Mouse (Mus musculus) heart, postnatal 0 days (tissue): ENCODE results near the gene Gm11634. TPM values are rescaled to one million over a fixed set of nuclear protein-coding genes. Genes with fewer than 3 reads are reported as not detected.

Experiments used
- ATAC-seq: fragments of 200-750 bp; cut with Nextera tagmentation; 2 replicates; pipeline ENCODE4 v1.8.0; 2017; ENCODE audit warnings: low read depth, moderate number of reproducible peaks, moderate library complexity; ENCODE audit not compliant: insufficient read depth
- DNase-seq: peaks from one replicate; pipeline ENCODE4 v3.0.0-alpha.2; 2016; ENCODE audit warnings: low spot score
- H3K27ac ChIP-seq: fragments of 300-500 bp; sonication (generic); 2 replicates; pipeline ENCODE4 v1.5.1; 2014; ENCODE audit warnings: low read depth, mild to moderate bottlenecking
- H3K27me3 ChIP-seq: fragments of 300-500 bp; sonication (generic); 2 replicates; pipeline ENCODE4 v1.6.1; 2014; ENCODE audit warnings: low read length, mixed read lengths; ENCODE audit not compliant: control insufficient read depth, insufficient read depth
- H3K36me3 ChIP-seq: fragments of 300-500 bp; sonication (generic); replicated peaks from 2 replicates; pipeline ENCODE4 v1.6.1; 2014; ENCODE audit warnings: low read length, mixed read lengths; ENCODE audit not compliant: control insufficient read depth, insufficient read depth
- H3K4me1 ChIP-seq: fragments of 300-500 bp; sonication (generic); 2 replicates; pipeline ENCODE4 v1.6.1; 2014; ENCODE audit warnings: antibody characterized with exemption; ENCODE audit not compliant: control insufficient read depth, insufficient read depth
- H3K4me2 ChIP-seq: fragments of 300-500 bp; sonication (generic); 2 replicates; pipeline ENCODE4 v1.6.1; 2014; ENCODE audit warnings: low read depth, mild to moderate bottlenecking, low read length, moderate library complexity
- H3K4me3 ChIP-seq: fragments of 300-500 bp; sonication (generic); 2 replicates; pipeline ENCODE4 v1.5.1; 2014; ENCODE audit warnings: low read depth, low read length
- H3K9ac ChIP-seq: fragments of 300-500 bp; sonication (generic); replicated peaks from 2 replicates; pipeline ENCODE4 v1.6.1; 2014; ENCODE audit warnings: low read depth, low read length, mixed read lengths
- H3K9me3 ChIP-seq: fragments of 300-500 bp; sonication (generic); replicated peaks from 2 replicates; pipeline ENCODE4 v1.6.1; 2016; ENCODE audit warnings: low read length; ENCODE audit not compliant: control insufficient read depth
- CTCF ChIP-seq: IDR thresholded peaks from 2 replicates; pipeline ENCODE4 v1.5.1; 2016; ENCODE audit warnings: antibody characterized with exemption, control low read depth, low read depth
- EP300 ChIP-seq: IDR thresholded peaks from 2 replicates; pipeline ENCODE4 v1.6.1; 2016; ENCODE audit warnings: antibody characterized with exemption, low read depth
- WGBS: fragments of 180-500 bp; shearing (Covaris S2); extraction: QIAGEN DNeasy Blood & Tissue Kit; methylation state at CpG from one replicate; pipeline ENCODE4 v1.1.7; 2014; 5-methylcytosine and 5-hydroxymethylcytosine counted together
- polyA plus RNA-seq: library from polyadenylated mRNA; unstranded; fragments of >200 nt; fragmentation: Nextera tagmentation; extraction: Ambion mirVana; gene quantifications from 2 replicates; pipeline ENCODE4 v1.2.1, GENCODE M21; 2015
- total RNA-seq: library from RNA; depleted of rRNA; stranded (reverse); fragments of >200 nt; gene quantifications from 2 replicates; pipeline ENCODE4 v1.2.3, GENCODE M21; 2014; ENCODE audit warnings: low replicate concordance

Gm11634 gene
- total and polyA plus RNA-seq, 2 experiments from 2014 or later, result not detected

- Histone ChIP-seq H3K36me3 (peaks cover 36% of the 10 kb centered on the region), H3K4me1 (peaks cover 5% of the 10 kb centered on the region), H3K9me3 (no peaks in the 10 kb centered on the region), H3K27ac (no peak overlapping the region), H3K27me3 (no peaks in the 10 kb centered on the region), H3K9ac (no peak overlapping the region), H3K4me2 (no peak overlapping the region), H3K4me3 (no peak overlapping the region)
- DNase-seq, result no peak
- ATAC-seq, result no peak
- 68% methylated on average over 2 of the region's 2 CpGs for WGBS
- TF ChIP-seq EP300, result no peak
- TF ChIP-seq CTCF, result no peak
Observed at GRCm38 (mm10) chr11:101583205-101583604, 15.9 kb downstream of the Gm11634 start.

- TF ChIP-seq CTCF (no peak), EP300 (no peak)
- H3K27me3 ChIP-seq, result no peaks in the 10 kb centered on the region
- ATAC-seq, result peak; percentile 67; the same call in 1 of the 2 replicates
- DNase-seq, result peak; percentile 64
- WGBS, result 18% methylated on average over 30 of the region's 31 CpGs
- H3K4me1 ChIP-seq, result peaks cover 5% of the 10 kb centered on the region
- H3K36me3 ChIP-seq, result peaks cover 45% of the 10 kb centered on the region
- H3K27ac ChIP-seq, result no peak within 1 kb of the TSS
- peak within 1 kb of the TSS; percentile 61 for H3K4me3 ChIP-seq
- peak within 1 kb of the TSS; percentile 71 for H3K4me2 ChIP-seq
- peak within 1 kb of the TSS; percentile 65 for H3K9ac ChIP-seq
- H3K9me3 ChIP-seq, result no peaks in the 10 kb centered on the region
Observed at GRCm38 (mm10) chr11:101582054-101583035, 16.7 kb downstream of the Gm11634 start, which contains the start of gene Tmem106a. Gene Tmem106a (plus strand): TSS chr11:101582242.

GRCm38 (mm10) chr11:101581081-101581764, 17.8 kb downstream of the Gm11634 start:
- Histone ChIP-seq H3K4me2 (no peak overlapping the region), H3K9ac (no peak overlapping the region), H3K27me3 (no peaks in the 10 kb centered on the region), H3K4me1 (peaks cover 5% of the 10 kb centered on the region), H3K36me3 (peaks cover 48% of the 10 kb centered on the region), H3K27ac (no peak overlapping the region), H3K9me3 (no peaks in the 10 kb centered on the region), H3K4me3 (no peak overlapping the region)
- ATAC-seq, result no peak
- no peak for DNase-seq
- TF ChIP-seq CTCF, result no peak
- TF ChIP-seq EP300, result no peak
- 53% methylated on average over 6 of the region's 6 CpGs for WGBS

GRCm38 (mm10) chr11:101576116-101576515, 22.9 kb downstream of the Gm11634 start:
- DNase-seq, result no peak
- H3K4me2 ChIP-seq, result no peak overlapping the region
- no peaks in the 10 kb centered on the region for H3K27me3 ChIP-seq
- ATAC-seq, result no peak
- H3K27ac ChIP-seq, result no peak overlapping the region
- H3K4me3 ChIP-seq, result no peak overlapping the region
- 77% methylated on average over 6 of the region's 6 CpGs for WGBS
- no peaks in the 10 kb centered on the region for H3K4me1 ChIP-seq
- TF ChIP-seq CTCF (0 out of 2 replicates have a peak, but pooled peaks have one; percentile 4), EP300 (no peak)
- no peaks in the 10 kb centered on the region for H3K9me3 ChIP-seq
- no peak overlapping the region for H3K9ac ChIP-seq
- peaks cover 96% of the 10 kb centered on the region for H3K36me3 ChIP-seq

- TF ChIP-seq EP300, result no peak
- no peak for TF ChIP-seq CTCF
- Histone ChIP-seq H3K9me3 (no peaks in the 10 kb centered on the region), H3K27ac (no peak overlapping the region), H3K9ac (no peak overlapping the region), H3K36me3 (peaks cover 94% of the 10 kb centered on the region), H3K4me1 (no peaks in the 10 kb centered on the region), H3K27me3 (no peaks in the 10 kb centered on the region), H3K4me2 (no peak overlapping the region), H3K4me3 (no peak overlapping the region)
- DNase-seq, result no peak
- 69% methylated on average over 3 of the region's 3 CpGs for WGBS
- no peak for ATAC-seq
Observed at GRCm38 (mm10) chr11:101568421-101568820, 30.6 kb downstream of the Gm11634 start.
